Mouse (Mus musculus) ovary, adult 2 months (tissue): ENCODE data around the gene Gm17604. TPM values are rescaled to one million over a fixed set of nuclear protein-coding genes. Genes with fewer than 3 reads are reported as not detected.

Experiments used
- polyA plus RNA-seq: library from polyadenylated mRNA; depleted of rRNA; stranded (reverse); fragments of >200 nt; gene quantifications from 2 replicates; pipeline ENCODE4 v1.2.3, GENCODE M21; 2012; rRNA removed

Gm17604 gene
- polyA plus RNA-seq: not detected in 2 replicates

DNA sequence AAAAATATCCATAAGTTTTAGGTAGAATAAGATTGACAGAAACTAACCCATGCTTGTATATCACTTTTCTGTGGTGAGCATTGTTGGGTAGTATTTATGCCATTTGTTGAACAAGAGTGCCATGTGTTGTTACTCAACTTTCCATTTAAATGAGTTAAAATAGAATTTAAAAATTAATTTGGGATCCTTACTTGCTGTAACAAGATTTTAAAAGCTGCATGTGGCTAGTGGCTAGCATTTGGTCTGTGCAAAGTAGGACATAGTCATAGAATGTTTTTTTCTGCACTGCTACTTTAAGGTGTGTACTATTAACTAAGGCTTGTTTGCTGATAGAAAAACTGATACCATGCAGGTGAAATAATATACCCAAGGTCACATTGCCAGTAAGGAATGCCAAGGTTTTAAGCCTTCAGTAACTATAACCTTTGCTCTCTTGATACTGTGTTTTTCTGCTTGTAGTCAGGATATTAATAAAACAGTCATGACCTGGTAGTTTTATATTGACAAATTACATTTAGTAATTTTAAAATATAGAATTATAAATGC is at the start of gene Gm17604:
Gene Gm17604, minus strand, starts transcription at position 51 of the 546 bp plus-strand sequence.

DNA sequence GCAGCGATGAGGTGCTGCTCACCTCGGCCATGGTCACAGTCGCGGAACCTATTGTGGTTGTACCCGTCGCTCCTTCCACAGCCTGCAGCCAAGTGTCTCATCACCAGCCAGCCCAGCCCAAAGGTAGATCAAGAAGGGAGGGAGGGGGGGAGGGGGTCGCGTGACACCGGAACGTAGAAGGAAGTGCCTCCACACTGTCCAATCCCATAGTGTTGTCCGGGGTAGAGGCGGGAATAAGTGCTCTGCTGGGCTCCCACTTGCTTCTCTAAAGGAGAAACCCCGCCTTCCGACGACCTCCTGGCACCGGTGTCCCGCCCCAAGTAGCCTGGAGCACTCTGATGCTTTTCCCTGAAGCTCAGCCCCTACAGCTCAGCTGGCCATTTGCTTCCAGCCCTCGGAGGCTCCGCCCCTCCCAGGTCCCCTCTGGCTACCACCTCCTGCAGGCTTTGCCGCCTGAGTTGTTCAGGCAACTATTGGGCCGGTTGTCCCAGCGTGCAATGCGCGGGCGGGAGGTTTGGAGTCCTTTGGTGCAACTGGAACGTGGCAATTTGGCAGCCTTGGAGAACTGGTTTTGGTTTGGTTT is 24.3 kb downstream of the Gm17604 start, which contains the start of the genes Mospd2 and Fancb:
Gene Mospd2, minus strand, starts transcription at position 183 of the 583 bp plus-strand sequence.
Gene Fancb, plus strand, starts transcription at position 400 of the 583 bp plus-strand sequence.

Other genes with a start within 250 kb of the Gm17604 start
- 1.9 and 2.3 TPM in 2 replicates for gene Mospd2, start 24.5 kb downstream of the Gm17604 start, polyA plus RNA-seq
- gene Fancb, start 24.2 kb downstream of the Gm17604 start, polyA plus RNA-seq: 0.16 and 0.20 TPM in 2 replicates